Mouse (Mus musculus): Measurements from ENCODE around the gene Gm37419.
A peak's percentile ranks its signal among the peaks of the same experiment; 100 is the strongest.

Gene Gm37419

GRCm38 (mm10) chr16:23988466-23989208, at the start of gene Gm37419, which contains the start of gene Bcl6:
Gm37419 (plus strand) TSS chr16:23988482.
Bcl6 (minus strand) TSS chr16:23988852.
- peak; percentile 83 for DNase-seq

GRCm38 (mm10) chr16:23944801-23945200, 43.5 kb upstream of the Gm37419 start:
- DNase-seq = no peak

- DNase-seq = no peak
These were observed 40.6 kb upstream of the Gm37419 start for GRCm38 (mm10) chr16:23947654-23948053.

- DNase-seq = no peak
These were observed 36.1 kb upstream of the Gm37419 start for GRCm38 (mm10) chr16:23952101-23952727.

- DNase-seq = no peak
These were observed 34.9 kb upstream of the Gm37419 start for GRCm38 (mm10) chr16:23953189-23953958.

- DNase-seq = no peak
These were observed 34.4 kb upstream of the Gm37419 start for GRCm38 (mm10) chr16:23953959-23954260.

GRCm38 (mm10) chr16:23958938-23959337, 29.3 kb upstream of the Gm37419 start:
- DNase-seq = no peak

GRCm38 (mm10) chr16:23962401-23962800, 25.9 kb upstream of the Gm37419 start:
- DNase-seq = peak; percentile 49 to 54

- peak in 1 of 2 experiments; percentile 14 for DNase-seq
These were observed 24.2 kb upstream of the Gm37419 start for GRCm38 (mm10) chr16:23963896-23964668.

- DNase-seq = no peak
These were observed 23.4 kb upstream of the Gm37419 start for GRCm38 (mm10) chr16:23964706-23965367.

GRCm38 (mm10) chr16:23966066-23966465, 22.2 kb upstream of the Gm37419 start:
- DNase-seq = peak in 1 of 2 experiments; percentile 15

- DNase-seq = peak; percentile 36 to 43
These were observed 21.0 kb upstream of the Gm37419 start for GRCm38 (mm10) chr16:23967301-23967700.

- DNase-seq = no peak
These were observed 19.4 kb upstream of the Gm37419 start for GRCm38 (mm10) chr16:23968888-23969287.

- no peak for DNase-seq
These were observed 18.4 kb upstream of the Gm37419 start for GRCm38 (mm10) chr16:23969919-23970318.

- DNase-seq = peak in 1 of 2 experiments; percentile 15
These were observed 16.0 kb upstream of the Gm37419 start for GRCm38 (mm10) chr16:23972126-23972740.

GRCm38 (mm10) chr16:23972901-23973300, 15.4 kb upstream of the Gm37419 start:
- no peak for DNase-seq

GRCm38 (mm10) chr16:23973635-23974367, 14.5 kb upstream of the Gm37419 start:
- no peak for DNase-seq

- DNase-seq = no peak
These were observed 12.1 kb upstream of the Gm37419 start for GRCm38 (mm10) chr16:23976196-23976595.

- no peak for DNase-seq
These were observed 10.6 kb upstream of the Gm37419 start for GRCm38 (mm10) chr16:23977732-23978131.

- DNase-seq = no peak
These were observed 9.8 kb upstream of the Gm37419 start for GRCm38 (mm10) chr16:23978495-23978894.

- DNase-seq = no peak
These were observed 8.8 kb upstream of the Gm37419 start for GRCm38 (mm10) chr16:23979446-23979845.

All from thymus, postnatal 36 days (tissue).